Mouse (Mus musculus) stomach, embryonic 16.5 days (tissue): ENCODE measurements around the gene Sipa1l2. TPM values are rescaled to one million over a fixed set of nuclear protein-coding genes. Genes with fewer than 3 reads are reported as not detected.

Experiments
- ATAC-seq: fragments of 200-750 bp; cut with Nextera tagmentation; 2 replicates; pipeline ENCODE4 v1.8.0; 2017; ENCODE audit warnings: moderate number of reproducible peaks, moderate TSS enrichment; ENCODE audit not compliant: insufficient read depth, low FRiP score
- H3K27ac ChIP-seq: fragments of 300-500 bp; sonication (generic); 2 replicates; pipeline ENCODE4 v1.5.1; 2014; ENCODE audit warnings: low read length
- H3K27me3 ChIP-seq: fragments of 300-500 bp; sonication (generic); 2 replicates; pipeline ENCODE4 v1.6.1; 2014; ENCODE audit warnings: low read length, control low read depth, mixed read lengths; ENCODE audit not compliant: control insufficient read depth, insufficient read depth
- H3K36me3 ChIP-seq: fragments of 300-500 bp; sonication (generic); 2 replicates; pipeline ENCODE4 v1.6.1; 2014; ENCODE audit warnings: low read length; ENCODE audit not compliant: control insufficient read depth, insufficient read depth
- H3K4me1 ChIP-seq: fragments of 300-500 bp; sonication (generic); 2 replicates; pipeline ENCODE4 v1.6.1; 2014; ENCODE audit warnings: low read length, control low read depth, mixed read lengths; ENCODE audit not compliant: control insufficient read depth, insufficient read depth
- H3K4me2 ChIP-seq: fragments of 300-500 bp; sonication (generic); 2 replicates; pipeline ENCODE4 v1.6.1; 2014; ENCODE audit warnings: low read depth, low read length, mixed read lengths
- H3K4me3 ChIP-seq: fragments of 300-500 bp; sonication (generic); replicated peaks from 2 replicates; pipeline ENCODE4 v1.5.1; 2014; ENCODE audit warnings: mild to moderate bottlenecking, low read length
- H3K9ac ChIP-seq: fragments of 300-500 bp; sonication (generic); 2 replicates; pipeline ENCODE4 v1.6.1; 2014; ENCODE audit warnings: low read length
- H3K9me3 ChIP-seq: fragments of 300-500 bp; sonication (generic); replicated peaks from 2 replicates; pipeline ENCODE4 v1.6.1; 2016; ENCODE audit warnings: low read length, control low read depth; ENCODE audit not compliant: control insufficient read depth
- whole genome bisulfite sequencing: fragments of 180-500 bp; shearing (Covaris S2); extraction: QIAGEN DNeasy Blood & Tissue Kit; methylation state at CpG from one replicate; pipeline ENCODE4 v1.1.7; 2014; 5-methylcytosine and 5-hydroxymethylcytosine counted together
- polyA plus RNA-seq: library from polyadenylated mRNA; unstranded; fragments of >200 nt; fragmentation: Nextera tagmentation; extraction: Ambion mirVana; gene quantifications from 2 replicates; pipeline ENCODE4 v1.2.1, GENCODE M21; 2015

Gene Sipa1l2
- polyA plus RNA-seq, 1 experiment from 2014 or later = 9.3 TPM

DNA sequence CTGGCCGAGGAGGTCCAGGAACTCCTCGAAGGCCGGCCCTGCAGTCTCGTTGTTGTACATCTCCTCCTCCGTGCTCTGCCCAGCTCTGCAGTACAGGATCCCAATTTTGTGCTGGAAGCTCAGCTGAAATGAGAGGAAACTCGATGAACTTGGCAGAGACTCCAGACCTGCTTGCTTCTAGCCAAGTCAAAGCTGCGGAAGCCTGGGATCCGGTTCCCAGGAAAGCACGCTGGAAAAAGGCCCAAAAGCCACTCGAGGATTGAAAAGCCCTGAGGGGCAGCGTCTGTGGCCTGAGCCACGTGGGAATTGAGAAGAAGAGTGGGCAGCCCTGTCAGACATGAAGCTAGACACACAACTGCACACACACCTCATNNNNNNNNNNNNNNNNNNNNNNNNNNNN is 94.7 kb downstream of the Sipa1l2 start:
- 0 out of 2 replicates have a peak, but pooled peaks cover 3% of the 10 kb centered on the region for H3K4me1 ChIP-seq
- H3K4me2 ChIP-seq = no peak overlapping the region
- peak; percentile 33; the same call in 1 of the 2 replicates for ATAC-seq
- no peaks in the 10 kb centered on the region for H3K9me3 ChIP-seq
- H3K27ac ChIP-seq = no peak overlapping the region
- no peaks in the 10 kb centered on the region for H3K36me3 ChIP-seq
- 55% methylated on average over 12 of the region's 12 CpGs for WGBS
- H3K4me3 ChIP-seq = no peak overlapping the region
- no peaks in the 10 kb centered on the region for H3K27me3 ChIP-seq
- H3K9ac ChIP-seq = no peak overlapping the region

- H3K9me3 ChIP-seq = no peaks in the 10 kb centered on the region
- 0 out of 2 replicates have a peak, but pooled peaks cover 3% of the 10 kb centered on the region for H3K4me1 ChIP-seq
- no peaks in the 10 kb centered on the region for H3K27me3 ChIP-seq
- H3K9ac ChIP-seq = no peak overlapping the region
- ATAC-seq = no peak
- no peak overlapping the region for H3K4me2 ChIP-seq
- H3K27ac ChIP-seq = no peak overlapping the region
- H3K36me3 ChIP-seq = no peaks in the 10 kb centered on the region; the same call in 1 of the 2 replicates
- WGBS = 85% methylated on average over 9 of the region's 9 CpGs
- H3K4me3 ChIP-seq = no peak overlapping the region
These were observed 98.2 kb downstream of the Sipa1l2 start for GRCm38 (mm10) chr8:125471374-125471773.

- no peak for ATAC-seq
- H3K4me1 ChIP-seq = no peaks in the 10 kb centered on the region
- H3K4me3 ChIP-seq = no peak overlapping the region
- no peak overlapping the region; the same call in 1 of the 2 replicates for H3K27ac ChIP-seq
- no peak overlapping the region for H3K9ac ChIP-seq
- no peaks in the 10 kb centered on the region; the same call in 1 of the 2 replicates for H3K36me3 ChIP-seq
- no peaks in the 10 kb centered on the region for H3K9me3 ChIP-seq
- no peak overlapping the region for H3K4me2 ChIP-seq
- WGBS = 50% methylated on average over 6 of the region's 6 CpGs
- H3K27me3 ChIP-seq = no peaks in the 10 kb centered on the region
These were observed 104.3 kb downstream of the Sipa1l2 start for GRCm38 (mm10) chr8:125465156-125465821.

DNA sequence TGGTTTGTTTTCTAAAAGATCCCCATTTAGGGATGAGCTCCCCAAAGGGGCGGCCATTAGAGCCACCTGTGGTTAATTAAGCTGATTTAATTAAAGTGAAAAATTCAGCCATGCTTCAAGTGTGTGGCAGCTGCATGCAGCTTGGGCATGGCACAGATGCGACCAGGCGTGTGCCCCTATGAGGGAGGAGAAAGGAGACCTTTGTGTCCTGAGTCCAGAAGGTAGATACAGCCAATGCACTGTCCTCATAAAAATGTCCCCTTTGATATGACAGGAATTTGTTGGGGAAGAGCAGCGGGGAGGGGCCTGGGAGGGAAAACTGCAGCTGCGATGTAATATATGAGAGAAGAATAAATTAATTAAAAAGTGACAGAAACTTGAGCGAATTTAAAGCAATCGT is 106.7 kb downstream of the Sipa1l2 start:
- 77% methylated on average over 7 of the region's 7 CpGs for WGBS
- Histone ChIP-seq H3K9ac (no peak overlapping the region), H3K27me3 (no peaks in the 10 kb centered on the region), H3K4me2 (no peak overlapping the region), H3K4me3 (no peak overlapping the region), H3K36me3 (no peaks in the 10 kb centered on the region; the same call in 1 of the 2 replicates), H3K27ac (no peak overlapping the region), H3K4me1 (no peaks in the 10 kb centered on the region), H3K9me3 (no peaks in the 10 kb centered on the region)
- no peak for ATAC-seq

- Histone ChIP-seq H3K4me1 (no peaks in the 10 kb centered on the region), H3K27me3 (no peaks in the 10 kb centered on the region), H3K36me3 (no peaks in the 10 kb centered on the region), H3K4me3 (no peak overlapping the region), H3K9me3 (no peaks in the 10 kb centered on the region), H3K9ac (no peak overlapping the region), H3K27ac (no peak overlapping the region), H3K4me2 (no peak overlapping the region)
- no peak; the same call in 1 of the 2 replicates for ATAC-seq
- 87% methylated on average over 1 of the region's 1 CpGs for WGBS
These were observed 108.1 kb downstream of the Sipa1l2 start for GRCm38 (mm10) chr8:125461504-125461903.

- Histone ChIP-seq H3K27me3 (no peaks in the 10 kb centered on the region), H3K27ac (no peak overlapping the region), H3K9me3 (no peaks in the 10 kb centered on the region), H3K4me1 (no peaks in the 10 kb centered on the region), H3K36me3 (no peaks in the 10 kb centered on the region), H3K4me3 (no peak overlapping the region), H3K4me2 (no peak overlapping the region), H3K9ac (no peak overlapping the region)
- 49% methylated on average over 6 of the region's 6 CpGs for WGBS
- ATAC-seq = no peak
These were observed 109.0 kb downstream of the Sipa1l2 start for GRCm38 (mm10) chr8:125460602-125461001.

DNA sequence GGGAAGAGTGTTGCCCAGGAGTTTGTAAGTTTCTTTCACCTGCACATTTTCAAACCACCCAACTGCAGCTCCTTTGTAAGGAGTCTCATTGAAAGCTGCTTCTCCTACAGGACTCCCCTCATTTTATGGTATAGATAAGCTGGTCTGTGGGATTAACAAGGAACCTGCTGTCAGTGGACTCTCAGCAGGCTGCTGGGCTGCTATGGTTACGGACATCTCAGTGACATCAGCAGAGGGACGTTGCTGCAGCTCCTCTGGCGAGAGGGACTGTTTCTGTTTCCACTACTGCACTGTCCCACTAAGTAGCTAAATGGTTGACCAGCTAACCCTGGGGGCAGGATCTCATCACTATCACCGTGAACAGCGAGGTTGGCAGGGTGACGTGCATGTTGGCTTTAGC is 120.6 kb downstream of the Sipa1l2 start:
- H3K9ac ChIP-seq = no peak overlapping the region
- H3K4me3 ChIP-seq = no peak overlapping the region
- WGBS = 64% methylated on average over 6 of the region's 6 CpGs
- H3K9me3 ChIP-seq = no peaks in the 10 kb centered on the region
- no peak overlapping the region for H3K27ac ChIP-seq
- no peaks in the 10 kb centered on the region for H3K27me3 ChIP-seq
- H3K36me3 ChIP-seq = no peaks in the 10 kb centered on the region; the same call in 1 of the 2 replicates
- no peak for ATAC-seq
- peaks cover 10% of the 10 kb centered on the region for H3K4me1 ChIP-seq
- H3K4me2 ChIP-seq = no peak overlapping the region

DNA sequence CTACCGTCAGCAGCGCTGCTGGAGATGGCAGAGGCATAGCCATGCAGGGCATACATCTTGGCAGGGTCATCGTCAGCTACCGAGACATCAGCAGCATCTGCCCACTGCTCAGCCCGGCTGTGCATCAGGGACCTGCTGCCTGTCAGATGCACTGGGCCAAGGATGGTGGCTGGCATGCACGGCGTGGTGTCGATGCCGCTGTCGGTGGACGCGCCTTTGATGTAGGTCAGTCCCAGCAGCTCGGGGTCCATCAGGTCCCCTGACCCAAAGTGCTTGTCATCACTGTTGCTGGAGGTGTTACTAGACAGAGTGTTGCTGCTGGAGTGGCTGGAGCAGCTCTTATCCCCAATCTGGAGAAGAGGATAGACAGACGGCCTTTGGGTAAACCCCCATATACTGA is 122.1 kb downstream of the Sipa1l2 start:
- Histone ChIP-seq H3K9me3 (no peaks in the 10 kb centered on the region), H3K36me3 (no peaks in the 10 kb centered on the region), H3K27ac (no peak overlapping the region), H3K4me3 (no peak overlapping the region), H3K27me3 (no peaks in the 10 kb centered on the region), H3K4me1 (peaks cover 10% of the 10 kb centered on the region), H3K9ac (no peak overlapping the region), H3K4me2 (no peak overlapping the region)
- 91% methylated on average over 14 of the region's 14 CpGs for WGBS
- no peak for ATAC-seq

- Histone ChIP-seq H3K9me3 (no peaks in the 10 kb centered on the region), H3K4me2 (no peak overlapping the region), H3K27me3 (no peaks in the 10 kb centered on the region), H3K9ac (no peak overlapping the region), H3K4me3 (no peak overlapping the region), H3K27ac (no peak overlapping the region), H3K4me1 (peaks cover 10% of the 10 kb centered on the region), H3K36me3 (no peaks in the 10 kb centered on the region)
- no peak for ATAC-seq
- 87% methylated on average over 4 of the region's 4 CpGs for WGBS
These were observed 123.4 kb downstream of the Sipa1l2 start for GRCm38 (mm10) chr8:125446236-125446635.
